Mouse (Mus musculus): ENCODE measurements around the gene Gm7324.
"Not testable (repeated sequence)": the region's sequence is repeated elsewhere in the genome, so short reads cannot be mapped to it uniquely, and the experiment has no call there.

Gene Gm7324

GRCm38 (mm10) chr14:43697621-43698020 is at the start of gene Gm7324:
TSS of gene Gm7324 (plus strand) at chr14:43697828.
- not testable (repeated sequence) for DNase-seq (ENCODE audit: low read depth, low spot score)

GRCm38 (mm10) chr14:43677099-43677498 is 20.5 kb upstream of the Gm7324 start, which contains the start of gene Gm8165:
TSS of gene Gm8165 (minus strand) at chr14:43677199.
- DNase-seq (ENCODE audit: low read depth, low spot score): not testable (repeated sequence)

DNA sequence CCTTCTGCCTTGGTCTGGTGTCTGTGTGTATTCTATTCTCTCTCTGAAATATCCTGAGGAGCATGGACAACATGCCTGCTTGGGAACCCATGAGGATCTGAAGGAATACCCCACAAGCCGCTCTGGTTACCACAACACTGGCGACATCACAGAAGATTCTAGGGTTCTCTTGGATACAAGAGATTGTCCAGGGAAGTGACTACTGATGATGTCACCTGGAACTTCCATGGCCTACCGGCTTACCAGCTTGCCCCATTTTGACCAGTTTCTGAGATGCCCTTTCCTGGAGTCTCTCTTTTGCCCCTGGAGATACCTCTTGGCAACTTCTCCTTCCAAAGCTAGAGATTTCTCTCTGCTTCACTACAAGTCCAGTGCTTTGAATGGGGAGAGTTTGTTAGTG is 29.8 kb downstream of the Gm7324 start, which contains the start of gene Gm16506:
Gm16506 (minus strand) TSS at position 101 of the 400 bp plus-strand sequence.
- not testable (repeated sequence) for DNase-seq (ENCODE audit: low read depth, low spot score)

DNA sequence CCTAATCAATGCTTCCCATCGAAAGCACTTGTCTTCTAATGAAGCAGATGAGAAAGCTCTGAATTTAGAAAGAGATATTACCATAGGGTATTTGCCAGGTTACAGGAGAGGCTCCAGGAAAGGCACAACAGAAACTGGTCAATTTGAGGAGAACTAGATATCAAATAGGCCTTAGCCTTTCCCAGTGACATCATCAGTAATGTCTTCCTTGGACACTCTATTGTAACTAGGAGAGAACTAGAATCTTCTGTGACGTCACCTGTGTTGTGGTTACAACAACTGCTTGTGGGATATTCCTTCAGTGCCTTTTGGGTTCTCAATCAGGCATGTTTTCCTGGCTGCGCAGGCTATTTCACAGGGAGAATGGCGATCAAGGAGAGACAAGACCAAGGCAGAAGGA is 49.9 kb downstream of the Gm7324 start, which contains the start of gene Gm6526:
Gm6526 (plus strand) TSS at position 301 of the 400 bp plus-strand sequence.
- DNase-seq (ENCODE audit: low read depth, low spot score): not testable (repeated sequence)
